Mouse (Mus musculus): ENCODE measurements around the gene Hspg2. TPM values are rescaled to one million over a fixed set of nuclear protein-coding genes. Genes with fewer than 3 reads are reported as not detected.
A peak's percentile ranks its signal among the peaks of the same experiment; 100 is the strongest.
"Not testable (repeated sequence)": the region's sequence is repeated elsewhere in the genome, so short reads cannot be mapped to it uniquely, and the experiment has no call there.

Hspg2 gene
- total and polyA plus RNA-seq, 3 experiments: 0.05 TPM; not detected in 2

DNA sequence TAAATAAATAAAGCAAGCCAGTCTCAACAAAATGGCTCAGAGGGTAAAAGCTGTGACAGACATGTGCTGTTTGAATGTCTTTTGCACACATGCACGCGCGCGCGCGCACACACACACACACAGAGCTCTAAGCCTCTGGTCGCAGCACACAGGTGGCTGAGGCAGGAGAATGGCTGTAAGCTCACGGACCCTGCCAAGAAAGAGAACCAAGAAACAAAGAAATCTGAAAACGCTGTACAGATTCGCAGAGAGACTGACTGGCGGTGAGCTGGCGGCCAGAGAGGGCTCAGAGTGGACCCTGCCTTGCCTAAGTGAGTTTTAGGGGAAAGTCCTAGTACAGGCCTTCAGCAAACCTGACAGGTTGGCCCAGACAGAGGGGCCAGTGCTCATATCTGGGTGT is 108.9 kb downstream of the Hspg2 start:
- H3K4me3 ChIP-seq (ENCODE audit: low read depth, low read length): no peak overlapping the region
- peaks cover 24% of the 10 kb centered on the region for H3K27me3 ChIP-seq (ENCODE audit: insufficient read depth, low read length)
- no peaks in the 10 kb centered on the region; the same call in 1 of the 2 replicates for H3K4me1 ChIP-seq (ENCODE audit: insufficient read depth, low read depth, low read length)
- TF ChIP-seq POLR2AphosphoS5 (IDR thresholded peaks at IDR 0.05; ENCODE audit: insufficient replicate concordance, low read depth, low read length): no peak
- no peak for TF ChIP-seq TAL1 (conservative IDR thresholded peaks at IDR 0.05; ENCODE audit: low read depth, low read length)
- no peak for TF ChIP-seq GATA1 (IDR thresholded peaks at IDR 0.05; ENCODE audit: borderline replicate concordance, low read length)
- no peak for TF ChIP-seq CTCF (IDR thresholded peaks at IDR 0.05; ENCODE audit: low read depth, low read length)
- TF ChIP-seq GATA2 (IDR thresholded peaks at IDR 0.05; ENCODE audit: borderline replicate concordance, low read depth, low read length): no peak
- H3K36me3 ChIP-seq (replicated peaks): no peaks in the 10 kb centered on the region
- H3K9me3 ChIP-seq (replicated peaks): no peaks in the 10 kb centered on the region
- DNase-seq (ENCODE audit: low spot score): no peak
- ATAC-seq (ENCODE audit: extremely low read depth, insufficient number of reproducible peaks, low FRiP score, poor library complexity, severe bottlenecking): no peak

DNA sequence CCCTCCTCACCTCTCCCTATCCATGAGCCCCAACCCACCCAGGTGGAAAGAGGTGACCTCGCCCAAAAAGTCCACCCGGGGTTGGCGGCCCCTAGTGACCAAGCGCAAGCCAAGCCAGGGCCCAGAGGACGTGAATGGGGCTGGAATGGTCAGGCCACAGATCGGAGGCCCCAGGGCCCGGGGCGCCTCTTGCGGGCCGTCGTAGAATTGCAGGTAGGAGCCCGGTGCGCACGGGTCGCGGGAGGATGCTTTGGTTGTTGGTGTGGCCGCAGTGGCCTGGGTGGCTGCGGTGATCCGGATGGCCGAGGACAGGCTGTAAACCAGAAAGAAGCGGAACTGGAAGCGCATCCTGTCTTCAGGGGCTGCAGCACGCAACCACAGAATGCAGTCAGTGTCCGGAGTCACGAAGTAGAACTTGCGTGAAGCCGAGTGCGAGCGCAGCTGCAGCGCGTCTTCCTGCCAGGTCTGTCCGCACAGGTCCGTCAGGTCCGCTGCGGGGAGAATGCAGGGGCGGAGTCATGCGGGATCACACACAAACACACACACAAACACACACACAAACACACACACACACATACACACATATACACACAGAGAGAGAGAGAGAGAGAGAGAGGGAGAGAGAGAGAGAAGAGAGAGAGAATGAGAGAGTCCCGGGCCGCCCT is 109.7 kb downstream of the Hspg2 start:
- DNase-seq (ENCODE audit: low spot score) (no peak), ATAC-seq (ENCODE audit: extremely low read depth, insufficient number of reproducible peaks, low FRiP score, poor library complexity, severe bottlenecking) (no peak)
- H3K27me3 ChIP-seq (ENCODE audit: insufficient read depth, low read length): peaks cover 24% of the 10 kb centered on the region
- no peak overlapping the region for H3K4me3 ChIP-seq (ENCODE audit: low read depth, low read length)
- no peaks in the 10 kb centered on the region for H3K9me3 ChIP-seq (replicated peaks)
- no peak for TF ChIP-seq POLR2AphosphoS5 (IDR thresholded peaks at IDR 0.05; ENCODE audit: insufficient replicate concordance, low read depth, low read length)
- TF ChIP-seq GATA2 (IDR thresholded peaks at IDR 0.05; ENCODE audit: borderline replicate concordance, low read depth, low read length): no peak
- no peak for TF ChIP-seq CTCF (IDR thresholded peaks at IDR 0.05; ENCODE audit: low read depth, low read length)
- no peak for TF ChIP-seq TAL1 (conservative IDR thresholded peaks at IDR 0.05; ENCODE audit: low read depth, low read length)
- no peak for TF ChIP-seq GATA1 (IDR thresholded peaks at IDR 0.05; ENCODE audit: borderline replicate concordance, low read length)
- no peaks in the 10 kb centered on the region for H3K36me3 ChIP-seq (replicated peaks)
- no peaks in the 10 kb centered on the region; the same call in 1 of the 2 replicates for H3K4me1 ChIP-seq (ENCODE audit: insufficient read depth, low read depth, low read length)

- H3K36me3 ChIP-seq (replicated peaks): no peaks in the 10 kb centered on the region
- H3K9me3 ChIP-seq (replicated peaks): no peaks in the 10 kb centered on the region
- TF ChIP-seq CTCF (IDR thresholded peaks at IDR 0.05; ENCODE audit: low read depth, low read length) (no peak), POLR2AphosphoS5 (IDR thresholded peaks at IDR 0.05; ENCODE audit: insufficient replicate concordance, low read depth, low read length) (no peak), GATA1 (IDR thresholded peaks at IDR 0.05; ENCODE audit: borderline replicate concordance, low read length) (no peak), TAL1 (conservative IDR thresholded peaks at IDR 0.05; ENCODE audit: low read depth, low read length) (no peak), GATA2 (IDR thresholded peaks at IDR 0.05; ENCODE audit: borderline replicate concordance, low read depth, low read length) (no peak)
- no peak for DNase-seq (ENCODE audit: low spot score)
- H3K4me1 ChIP-seq (ENCODE audit: insufficient read depth, low read depth, low read length): no peaks in the 10 kb centered on the region; the same call in 1 of the 2 replicates
- H3K27me3 ChIP-seq (ENCODE audit: insufficient read depth, low read length): peaks cover 24% of the 10 kb centered on the region
- no peak for ATAC-seq (ENCODE audit: extremely low read depth, insufficient number of reproducible peaks, low FRiP score, poor library complexity, severe bottlenecking)
- no peak overlapping the region for H3K4me3 ChIP-seq (ENCODE audit: low read depth, low read length)
These were observed 111.2 kb downstream of the Hspg2 start for GRCm38 (mm10) chr4:137579789-137580188.

GRCm38 (mm10) chr4:137580299-137580698 is 111.7 kb downstream of the Hspg2 start:
- ATAC-seq (ENCODE audit: extremely low read depth, insufficient number of reproducible peaks, low FRiP score, poor library complexity, severe bottlenecking): no peak

GRCm38 (mm10) chr4:137581815-137582214 is 113.2 kb downstream of the Hspg2 start:
- no peak for ATAC-seq (ENCODE audit: extremely low read depth, insufficient number of reproducible peaks, low FRiP score, poor library complexity, severe bottlenecking)
- Histone ChIP-seq H3K36me3 (replicated peaks) (no peaks in the 10 kb centered on the region), H3K27me3 (ENCODE audit: insufficient read depth, low read length) (peaks cover 18% of the 10 kb centered on the region), H3K9me3 (replicated peaks) (no peaks in the 10 kb centered on the region), H3K4me3 (ENCODE audit: low read depth, low read length) (no peak overlapping the region), H3K4me1 (ENCODE audit: insufficient read depth, low read depth, low read length) (no peaks in the 10 kb centered on the region; the same call in 1 of the 2 replicates)
- peak; percentile 44 for DNase-seq (ENCODE audit: low spot score)
- TF ChIP-seq CTCF (IDR thresholded peaks at IDR 0.05; ENCODE audit: low read depth, low read length): 0 out of 2 replicates have a peak, but pooled peaks have one; percentile 5
- no peak for TF ChIP-seq TAL1 (conservative IDR thresholded peaks at IDR 0.05; ENCODE audit: low read depth, low read length)

More at GRCm38 (mm10) chr4:137580299-137580698, 111.7 kb downstream of the Hspg2 start:
- DNase-seq (ENCODE audit: low spot score): no peak
- Histone ChIP-seq H3K4me1 (ENCODE audit: insufficient read depth, low read depth, low read length) (no peaks in the 10 kb centered on the region; the same call in 1 of the 2 replicates), H3K9me3 (replicated peaks) (no peaks in the 10 kb centered on the region), H3K27me3 (ENCODE audit: insufficient read depth, low read length) (peaks cover 24% of the 10 kb centered on the region), H3K36me3 (replicated peaks) (no peaks in the 10 kb centered on the region), H3K4me3 (ENCODE audit: low read depth, low read length) (no peak overlapping the region)
- TF ChIP-seq TAL1 (conservative IDR thresholded peaks at IDR 0.05; ENCODE audit: low read depth, low read length): no peak

DNA sequence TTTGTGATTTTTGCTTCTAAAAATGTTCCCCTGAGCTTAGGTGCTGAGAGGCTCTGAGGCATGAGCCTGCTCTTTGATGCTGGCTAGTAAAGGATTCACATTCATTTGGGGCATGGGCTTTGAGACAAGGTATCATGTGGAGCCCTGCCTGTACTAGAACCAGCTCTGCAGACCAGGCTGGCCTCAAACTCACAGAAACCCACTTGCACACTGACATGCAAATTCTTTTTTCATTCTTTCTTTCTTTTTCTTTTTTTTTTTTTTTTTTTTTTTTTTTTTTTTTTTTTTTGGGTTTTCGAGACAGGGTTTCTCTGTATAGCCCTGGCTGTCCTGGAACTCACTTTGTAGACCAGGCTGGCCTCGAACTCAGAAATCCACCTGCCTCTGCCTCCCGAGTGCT is 120.5 kb downstream of the Hspg2 start:
- ATAC-seq (ENCODE audit: extremely low read depth, insufficient number of reproducible peaks, low FRiP score, poor library complexity, severe bottlenecking); H3K4me3 ChIP-seq (ENCODE audit: low read depth, low read length); H3K9me3 ChIP-seq (replicated peaks); H3K4me1 ChIP-seq (ENCODE audit: insufficient read depth, low read depth, low read length); H3K36me3 ChIP-seq (replicated peaks); DNase-seq (ENCODE audit: low spot score): not testable (repeated sequence)
- H3K27me3 ChIP-seq (ENCODE audit: insufficient read depth, low read length): peaks cover 12% of the 10 kb centered on the region

GRCm38 (mm10) chr4:137589586-137589985 is 121.0 kb downstream of the Hspg2 start:
- DNase-seq (ENCODE audit: low spot score) (no peak), ATAC-seq (ENCODE audit: extremely low read depth, insufficient number of reproducible peaks, low FRiP score, poor library complexity, severe bottlenecking) (no peak)
- TF ChIP-seq TAL1 (conservative IDR thresholded peaks at IDR 0.05; ENCODE audit: low read depth, low read length) (no peak), POLR2AphosphoS5 (IDR thresholded peaks at IDR 0.05; ENCODE audit: insufficient replicate concordance, low read depth, low read length) (no peak), GATA1 (IDR thresholded peaks at IDR 0.05; ENCODE audit: borderline replicate concordance, low read length) (no peak), CTCF (IDR thresholded peaks at IDR 0.05; ENCODE audit: low read depth, low read length) (no peak), GATA2 (IDR thresholded peaks at IDR 0.05; ENCODE audit: borderline replicate concordance, low read depth, low read length) (no peak)
- no peak overlapping the region for H3K4me3 ChIP-seq (ENCODE audit: low read depth, low read length)
- H3K4me1 ChIP-seq (ENCODE audit: insufficient read depth, low read depth, low read length): peaks cover 2% of the 10 kb centered on the region
- no peaks in the 10 kb centered on the region for H3K9me3 ChIP-seq (replicated peaks)
- H3K27me3 ChIP-seq (ENCODE audit: insufficient read depth, low read length): peaks cover 12% of the 10 kb centered on the region
- H3K36me3 ChIP-seq (replicated peaks): no peaks in the 10 kb centered on the region
